Mouse (Mus musculus): Measurements from ENCODE around the gene Slc5a8. TPM values are rescaled to one million over a fixed set of nuclear protein-coding genes. Genes with fewer than 3 reads are reported as not detected.

Gene Slc5a8
- total RNA-seq, 1 experiment from 2014 or later, result not detected

GRCm38 (mm10) chr10:88968586-88968985 lies 82.8 kb downstream of the Slc5a8 start:
- no peak for ATAC-seq (replicated peaks; ENCODE audit: insufficient number of reproducible peaks, low FRiP score, low TSS enrichment, poor library complexity, severe bottlenecking)

DNA sequence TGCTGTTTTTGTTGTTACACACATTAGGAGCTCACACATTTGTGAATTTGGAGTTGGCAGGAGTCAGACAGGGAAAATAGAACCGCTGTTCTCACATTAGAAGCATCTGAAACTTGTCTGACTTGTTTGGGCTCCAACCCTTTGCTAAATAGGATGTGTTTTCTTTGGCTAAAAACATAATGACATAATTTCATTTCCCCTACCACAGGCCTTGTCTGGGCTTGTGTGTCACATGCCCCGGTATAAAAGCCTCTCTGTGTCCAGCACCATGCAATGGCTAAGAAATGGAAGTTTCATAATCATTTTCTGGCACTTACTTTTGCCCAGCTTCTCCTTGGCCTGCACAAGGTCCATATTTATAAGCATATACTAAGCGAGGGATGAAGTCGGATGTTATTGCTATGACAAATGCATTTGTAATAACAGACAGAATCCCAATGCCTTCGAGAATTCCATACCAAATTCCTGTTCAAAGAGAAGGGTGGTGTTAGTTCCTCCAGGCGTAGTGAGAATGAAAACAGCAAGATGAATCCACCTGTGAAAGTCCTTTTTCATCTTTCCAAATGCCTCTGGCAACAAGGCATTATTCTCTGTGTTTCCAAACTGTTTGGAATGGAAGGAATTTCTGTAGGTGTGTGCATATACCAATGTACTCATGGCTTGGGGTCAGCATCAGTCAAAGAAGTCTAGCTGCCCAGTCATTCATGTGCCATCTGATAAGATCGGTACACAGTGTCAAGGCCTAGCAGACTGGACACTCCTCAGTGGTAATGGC lies 85.3 kb downstream of the Slc5a8 start:
- ATAC-seq (replicated peaks; ENCODE audit: insufficient number of reproducible peaks, low FRiP score, low TSS enrichment, poor library complexity, severe bottlenecking), result 0 out of 2 replicates have a peak, but pooled peaks have one; percentile 9

DNA sequence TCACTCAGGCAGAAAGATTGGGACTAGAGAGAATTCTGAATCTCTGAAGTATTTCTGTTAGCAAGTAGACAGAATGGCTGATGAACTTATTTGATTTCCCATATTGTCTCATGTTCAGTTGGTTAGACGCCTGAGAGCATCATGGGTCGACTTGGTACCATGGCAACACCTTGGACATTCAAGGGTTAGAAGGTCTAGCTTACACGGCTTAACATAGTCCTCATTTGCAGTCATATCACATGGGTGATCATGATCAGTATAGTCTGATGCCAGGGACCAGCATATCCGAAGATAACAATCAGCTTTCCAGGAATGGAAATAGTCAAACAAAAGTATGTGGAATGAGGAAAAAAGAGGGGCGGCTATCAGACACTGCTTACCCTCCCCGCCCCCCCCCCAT lies 93.1 kb downstream of the Slc5a8 start:
- ATAC-seq (replicated peaks; ENCODE audit: insufficient number of reproducible peaks, low FRiP score, low TSS enrichment, poor library complexity, severe bottlenecking), result no peak

Other genes with a start within 250 kb of the Slc5a8 start
- gene Spic, start 201.0 kb upstream of the Slc5a8 start, total RNA-seq (2017), result 5.6 to 16.1 TPM (median 15.2 TPM) in 3 replicates
- gene Arl1, start 155.1 kb upstream of the Slc5a8 start, total RNA-seq (2017), result 94.4 to 130 TPM (median 120 TPM) in 3 replicates
- 7.4 to 17.3 TPM (median 12.4 TPM) in 3 replicates for gene Utp20, start 59.2 kb upstream of the Slc5a8 start, total RNA-seq (2017)

All from monocyte, adult 5-6 weeks (primary cell).